Mouse (Mus musculus) stomach, postnatal 0 days (tissue): ENCODE results near the gene Pigx.

Experiments
- CTCF ChIP-seq: IDR thresholded peaks from 2 replicates; pipeline ENCODE4 v1.5.1; 2016; ENCODE audit warnings: antibody characterized with exemption, low read depth, mild to moderate bottlenecking, moderate library complexity
- EP300 ChIP-seq: optimal IDR thresholded peaks from 2 replicates; pipeline ENCODE3; 2016; ENCODE audit warnings: antibody characterized with exemption

GRCm38 (mm10) chr16:32144592-32144991 lies 45.1 kb upstream of the Pigx start:
- TF ChIP-seq CTCF (no peak), EP300 (no peak)
